Mouse (Mus musculus) left cerebral cortex, adult 11 months (tissue): ENCODE measurements around the gene Ankrd33b.

Experiments used
- DNase-seq: peaks from one replicate; pipeline ENCODE4 v3.0.0; 2022; ENCODE audit warnings: low spot score

Gene Ankrd33b

GRCm38 (mm10) chr15:31302293-31302990 lies 65.1 kb downstream of the Ankrd33b start:
- no peak for DNase-seq

- no peak for DNase-seq
Observed at GRCm38 (mm10) chr15:31299258-31299917, 68.1 kb downstream of the Ankrd33b start.

GRCm38 (mm10) chr15:31297777-31298137 lies 69.8 kb downstream of the Ankrd33b start:
- DNase-seq, result no peak

- DNase-seq, result no peak
Observed at GRCm38 (mm10) chr15:31296882-31297776, 70.4 kb downstream of the Ankrd33b start.

- no peak for DNase-seq
Observed at GRCm38 (mm10) chr15:31294311-31294710, 73.2 kb downstream of the Ankrd33b start.

- no peak for DNase-seq
Observed at GRCm38 (mm10) chr15:31292627-31293026, 74.9 kb downstream of the Ankrd33b start.

GRCm38 (mm10) chr15:31285695-31286094 lies 81.8 kb downstream of the Ankrd33b start:
- DNase-seq, result no peak

GRCm38 (mm10) chr15:31284922-31285631 lies 82.4 kb downstream of the Ankrd33b start:
- DNase-seq, result no peak

GRCm38 (mm10) chr15:31284142-31284541 lies 83.4 kb downstream of the Ankrd33b start:
- DNase-seq, result no peak

- DNase-seq, result no peak
Observed at GRCm38 (mm10) chr15:31282353-31282752, 85.2 kb downstream of the Ankrd33b start.

GRCm38 (mm10) chr15:31281830-31282229 lies 85.7 kb downstream of the Ankrd33b start:
- DNase-seq, result no peak

- no peak for DNase-seq
Observed at GRCm38 (mm10) chr15:31280683-31281082, 86.8 kb downstream of the Ankrd33b start.

- no peak for DNase-seq
Observed at GRCm38 (mm10) chr15:31280059-31280458, 87.5 kb downstream of the Ankrd33b start.

GRCm38 (mm10) chr15:31279577-31280004 lies 87.9 kb downstream of the Ankrd33b start:
- DNase-seq, result no peak

GRCm38 (mm10) chr15:31279120-31279519 lies 88.4 kb downstream of the Ankrd33b start:
- no peak for DNase-seq

- no peak for DNase-seq
Observed at GRCm38 (mm10) chr15:31278090-31278489, 89.4 kb downstream of the Ankrd33b start.

GRCm38 (mm10) chr15:31273509-31273908 lies 94.0 kb downstream of the Ankrd33b start:
- DNase-seq, result no peak

GRCm38 (mm10) chr15:31272695-31273094 lies 94.8 kb downstream of the Ankrd33b start:
- no peak for DNase-seq

- DNase-seq, result no peak
Observed at GRCm38 (mm10) chr15:31269558-31269957, 98.0 kb downstream of the Ankrd33b start.

- no peak for DNase-seq
Observed at GRCm38 (mm10) chr15:31268148-31268547, 99.4 kb downstream of the Ankrd33b start.

- DNase-seq, result no peak
Observed at GRCm38 (mm10) chr15:31265845-31266244, 101.7 kb downstream of the Ankrd33b start.

GRCm38 (mm10) chr15:31265404-31265803 lies 102.1 kb downstream of the Ankrd33b start:
- DNase-seq, result no peak
